Mouse (Mus musculus) bone marrow macrophage, adult 2 months (primary cell): Measurements from ENCODE around the gene Trmt1.

Experiments used
- CTCF ChIP-seq: IDR thresholded peaks from 2 replicates; pipeline ENCODE4 v1.5.1; 2012; ENCODE audit warnings: low read depth, mild to moderate bottlenecking, low read length, moderate library complexity
- POLR2A ChIP-seq: IDR thresholded peaks from 2 replicates; pipeline ENCODE4 v1.6.1; 2012; ENCODE audit warnings: mild to moderate bottlenecking, low read depth, low read length, borderline replicate concordance

- TF ChIP-seq POLR2A: no peak
- no peak for TF ChIP-seq CTCF
These were observed 46.0 kb upstream of the Trmt1 start for GRCm38 (mm10) chr8:84640010-84640588.
